Mouse (Mus musculus) retina, embryonic 14.5 days (tissue): ENCODE results near the gene P2ry2.

Source experiments
- DNase-seq: peaks from one replicate; pipeline ENCODE4 v3.0.0-alpha.2; 2015; ENCODE audit warnings: low spot score

Gene P2ry2

GRCm38 (mm10) chr7:100984452-100985395 lies 27.9 kb downstream of the P2ry2 start:
- DNase-seq: peak; percentile 50

GRCm38 (mm10) chr7:100979175-100979574 lies 33.5 kb downstream of the P2ry2 start:
- DNase-seq: no peak

DNA sequence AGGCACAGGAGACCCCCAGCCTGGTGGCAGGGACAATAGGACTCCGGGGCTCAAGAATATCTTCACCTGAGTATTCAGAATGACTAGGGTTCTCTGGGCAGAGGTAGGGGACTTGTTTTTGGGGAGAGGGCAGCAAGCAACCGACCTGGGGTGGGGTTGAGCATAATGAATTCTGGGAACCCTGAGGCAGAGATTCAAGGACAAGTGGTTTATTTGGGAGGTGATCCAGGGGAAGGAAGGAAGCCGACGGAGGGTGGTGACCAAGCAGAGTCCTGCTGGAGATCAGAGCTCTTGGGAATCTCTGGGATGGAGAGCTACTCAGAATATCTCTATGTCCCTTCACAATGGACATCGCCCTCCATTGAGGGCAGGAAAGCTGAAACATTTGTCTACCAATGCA lies 34.5 kb downstream of the P2ry2 start:
- no peak for DNase-seq

- no peak for DNase-seq
Observed at GRCm38 (mm10) chr7:100974135-100974903, 38.3 kb downstream of the P2ry2 start, which contains the start of gene P2ry6. Gene P2ry6 (minus strand): TSS chr7:100974649.

DNA sequence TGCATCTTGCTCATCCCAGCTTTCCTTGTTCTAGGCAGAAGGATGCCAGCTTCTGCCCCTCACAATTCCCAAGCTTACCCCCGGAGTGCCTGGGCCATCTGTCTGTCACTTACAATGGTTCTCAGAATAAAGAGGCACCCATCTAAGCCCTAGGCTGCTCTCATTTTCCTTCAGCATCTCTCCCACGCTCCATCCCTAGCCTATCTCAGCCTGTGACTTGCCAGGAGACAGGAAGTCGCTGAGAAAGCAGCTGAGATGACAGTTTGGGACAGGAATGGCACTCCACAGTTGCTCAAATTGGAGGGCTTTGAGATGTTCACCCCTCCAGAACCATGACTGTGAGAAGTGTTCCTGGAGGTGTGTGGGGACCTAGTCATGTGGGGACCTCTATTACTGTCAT lies 39.8 kb downstream of the P2ry2 start:
- no peak for DNase-seq

GRCm38 (mm10) chr7:100968874-100969659 lies 43.6 kb downstream of the P2ry2 start:
- DNase-seq: no peak

DNA sequence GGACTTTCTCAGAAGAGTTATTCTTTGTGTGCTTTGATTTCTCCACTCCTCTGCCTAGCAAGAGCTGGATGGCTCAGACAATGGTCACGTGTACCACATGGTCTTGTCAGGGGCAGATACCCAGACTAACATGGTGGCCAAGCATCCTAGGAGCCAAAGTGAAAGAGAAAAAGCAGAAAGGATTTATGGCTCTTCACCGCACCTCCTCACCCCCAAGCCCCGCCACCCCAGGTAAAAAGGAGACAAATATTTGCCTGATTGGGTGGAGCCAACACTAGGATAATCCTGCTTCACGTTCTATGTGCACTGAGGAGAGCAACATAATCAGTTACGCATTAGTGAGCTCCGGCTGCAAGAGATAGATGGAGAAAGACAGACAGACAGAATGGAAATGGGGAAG lies 44.3 kb downstream of the P2ry2 start:
- DNase-seq: no peak

GRCm38 (mm10) chr7:100967850-100968249 lies 44.8 kb downstream of the P2ry2 start:
- no peak for DNase-seq

- DNase-seq: no peak
Observed at GRCm38 (mm10) chr7:100966014-100966413, 46.7 kb downstream of the P2ry2 start.

- DNase-seq: peak; percentile 73
Observed at GRCm38 (mm10) chr7:100965079-100965478, 47.6 kb downstream of the P2ry2 start.

DNA sequence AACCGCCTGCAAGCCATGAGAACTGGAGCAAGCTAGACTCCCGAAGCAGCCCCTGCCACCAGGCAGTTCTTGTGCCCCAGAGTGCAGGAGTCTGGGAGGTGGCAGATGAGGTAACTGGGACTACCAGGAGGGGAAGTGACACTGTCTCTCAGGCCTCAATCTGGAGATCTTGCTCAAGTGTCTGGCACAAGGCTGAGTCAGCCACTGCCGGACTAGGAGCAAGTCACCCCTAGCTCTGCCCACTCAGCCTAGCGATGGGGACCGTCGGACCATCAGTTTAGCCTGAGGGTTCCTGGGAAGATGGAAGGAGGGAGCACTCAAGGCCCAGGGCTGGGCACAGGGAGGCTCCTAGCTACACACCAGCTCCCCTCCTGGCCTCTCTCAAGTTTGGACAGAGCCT lies 48.4 kb downstream of the P2ry2 start:
- DNase-seq: peak; percentile 61

GRCm38 (mm10) chr7:100963381-100963780 lies 49.3 kb downstream of the P2ry2 start:
- DNase-seq: no peak

GRCm38 (mm10) chr7:100961146-100961545 lies 51.5 kb downstream of the P2ry2 start:
- no peak for DNase-seq

GRCm38 (mm10) chr7:100960462-100960861 lies 52.2 kb downstream of the P2ry2 start:
- no peak for DNase-seq

GRCm38 (mm10) chr7:100958426-100958825 lies 54.2 kb downstream of the P2ry2 start:
- peak; percentile 49 for DNase-seq

- no peak for DNase-seq
Observed at GRCm38 (mm10) chr7:100952686-100953085, 60.0 kb downstream of the P2ry2 start.

- DNase-seq: no peak
Observed at GRCm38 (mm10) chr7:100951903-100952302, 60.8 kb downstream of the P2ry2 start.

GRCm38 (mm10) chr7:100950481-100951010 lies 62.1 kb downstream of the P2ry2 start:
- DNase-seq: no peak

DNA sequence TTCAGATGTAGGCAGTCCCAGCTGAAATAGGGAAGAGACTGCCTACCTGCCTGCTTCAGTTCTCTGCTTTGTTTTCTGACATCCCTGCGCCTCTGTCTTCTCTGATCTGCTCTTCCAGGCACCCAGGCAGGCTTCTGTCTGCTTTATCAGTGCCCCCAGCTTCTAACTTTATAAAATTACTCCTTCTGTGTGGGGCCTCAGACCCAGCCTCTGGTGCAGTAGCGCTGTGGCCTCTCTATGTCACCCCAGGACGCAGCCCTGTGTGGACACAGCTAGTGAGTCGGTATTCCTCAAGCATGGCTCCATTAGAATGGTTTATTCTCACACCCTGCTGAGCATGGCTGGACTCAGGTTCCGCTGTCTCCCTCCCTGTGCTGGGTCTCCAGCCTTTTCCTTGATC lies 62.6 kb downstream of the P2ry2 start:
- no peak for DNase-seq
